Mouse (Mus musculus) CH12.LX (cell line): ENCODE data around the gene Hist1h2be.

ENCODE experiments used
- CHD1 ChIP-seq: IDR thresholded peaks from 2 replicates; pipeline ENCODE4 v1.6.1; 2012; ENCODE audit warnings: low read depth, low read length, improper control_type of control experiment, inconsistent platforms
- EP300 ChIP-seq: IDR thresholded peaks from 2 replicates; pipeline ENCODE4 v1.6.1; 2011; ENCODE audit warnings: low read length, improper control_type of control experiment
- ETS1 ChIP-seq: conservative IDR thresholded peaks from 2 replicates; pipeline ENCODE4 v1.6.1; 2012; ENCODE audit warnings: low read depth, mild to moderate bottlenecking, inconsistent platforms, low read length, improper control_type of control experiment, moderate library complexity
- POLR2A ChIP-seq: IDR thresholded peaks from 2 replicates; pipeline ENCODE4 v1.6.1; 2011; ENCODE audit warnings: low read depth, mild to moderate bottlenecking, improper control_type of control experiment, low read length
- TCF12 ChIP-seq: IDR thresholded peaks from 2 replicates; pipeline ENCODE4 v1.6.1; 2014; ENCODE audit warnings: low read depth, mild to moderate bottlenecking, inconsistent platforms, low read length, improper control_type of control experiment
- USF1 ChIP-seq: IDR thresholded peaks from 2 replicates; pipeline ENCODE4 v1.6.1; 2014; ENCODE audit warnings: low read depth, mild to moderate bottlenecking, inconsistent platforms, low read length, improper control_type of control experiment

- TF ChIP-seq ETS1 (no peak), CHD1 (no peak), EP300 (no peak), POLR2A (no peak), TCF12 (no peak), USF1 (no peak)
Measured at GRCm38 (mm10) chr13:23586940-23587225, 34.0 kb downstream of the Hist1h2be start.
